Mouse (Mus musculus) R1 (cell line): ENCODE results near the gene Tead2.
A peak's percentile ranks its signal among the peaks of the same experiment; 100 is the strongest.

Source experiments
- DNase-seq: peaks from one replicate; pipeline ENCODE4 v3.0.0-alpha.2; 2018; ENCODE audit warnings: low read depth, low spot score

Gene Tead2

GRCm38 (mm10) chr7:45257063-45257840, 41.7 kb downstream of the Tead2 start:
- no peak for DNase-seq

DNA sequence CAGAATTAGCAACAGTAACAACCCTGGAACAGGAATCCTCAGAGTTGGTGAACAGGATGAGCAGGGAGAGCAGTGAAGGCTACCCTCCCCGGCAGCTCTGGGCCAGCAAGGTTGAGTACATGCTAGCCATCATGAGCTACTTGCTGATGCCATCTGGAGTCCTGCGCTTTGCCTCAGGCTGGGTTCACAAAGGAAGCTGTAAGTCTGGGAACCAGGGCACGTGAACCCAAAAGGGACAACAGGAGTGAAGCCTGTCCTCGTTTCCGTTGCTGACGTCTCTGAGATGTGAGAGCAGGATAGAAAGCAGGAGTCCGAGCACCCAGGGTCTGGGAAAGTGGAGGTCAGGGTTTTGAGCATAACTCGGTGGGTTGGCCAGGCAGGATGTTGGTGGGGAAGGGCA, 43.7 kb downstream of the Tead2 start:
- no peak for DNase-seq

DNA sequence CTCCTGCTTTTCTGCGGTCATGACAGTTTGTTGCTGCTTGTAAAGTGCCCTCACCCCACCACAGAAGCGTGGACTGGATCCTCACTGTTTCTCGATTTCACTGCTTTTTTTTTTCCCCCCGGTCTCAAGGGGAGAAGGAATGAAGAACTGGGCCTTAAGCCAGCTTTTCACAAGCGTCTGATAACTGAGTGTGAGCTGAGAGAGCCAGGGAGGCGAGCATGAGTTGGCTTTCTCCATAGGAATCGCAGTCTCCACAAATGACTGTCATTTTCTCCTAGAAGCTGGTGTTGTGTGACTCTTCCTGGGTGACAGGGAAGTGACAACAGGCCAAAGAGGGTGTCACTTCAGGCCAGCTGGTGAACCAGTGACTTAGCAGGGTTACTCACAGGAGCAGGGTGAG, 46.7 kb downstream of the Tead2 start:
- DNase-seq, result no peak

DNA sequence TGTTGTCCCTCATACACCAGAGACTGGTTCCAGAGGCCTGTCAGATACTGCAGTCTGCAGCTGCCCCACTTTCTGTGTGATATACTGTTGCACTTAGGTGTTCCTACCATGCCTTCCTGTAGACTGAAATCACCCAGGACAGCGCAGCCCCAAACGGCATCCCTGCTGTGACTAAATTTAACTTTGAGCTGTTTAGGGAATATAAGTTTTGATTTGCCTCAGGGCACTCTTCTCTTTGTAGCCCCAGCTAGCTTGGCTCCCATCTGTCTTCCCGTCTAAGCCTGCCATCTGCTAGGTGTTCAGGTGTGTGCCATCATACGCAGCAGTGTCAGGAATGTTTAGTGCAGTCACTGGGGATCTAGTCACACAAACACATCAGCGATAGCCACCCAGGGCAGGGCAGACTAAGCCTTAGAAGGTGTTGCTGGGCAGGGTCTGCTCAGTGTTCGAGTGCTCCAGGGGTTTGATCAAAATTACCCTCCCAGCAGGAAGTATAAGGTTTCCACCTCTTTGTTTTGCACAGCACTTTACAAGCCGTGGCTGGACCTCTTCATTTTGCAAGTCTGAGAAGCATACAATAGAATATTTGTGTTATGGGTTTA, 47.6 kb downstream of the Tead2 start:
- DNase-seq, result no peak

DNA sequence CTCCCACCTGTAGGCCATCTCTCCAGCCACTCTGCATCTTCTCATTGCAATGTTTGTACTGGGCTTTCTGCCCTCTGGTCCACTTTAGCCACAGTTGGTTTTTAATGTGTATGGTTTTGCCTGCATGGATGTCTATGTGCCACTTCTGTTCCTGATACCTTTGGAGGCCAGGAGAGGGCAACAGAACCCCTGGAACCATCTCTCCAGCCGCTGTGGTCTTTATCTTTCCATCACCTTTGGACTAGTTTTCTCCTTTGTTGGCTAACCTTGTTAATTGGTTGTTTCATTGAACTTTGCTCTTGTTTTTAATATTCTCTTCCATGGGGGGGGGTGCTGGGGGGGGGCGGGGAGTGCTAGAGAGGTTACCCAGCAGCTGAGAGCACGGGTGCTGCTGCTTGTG, 48.8 kb downstream of the Tead2 start:
- no peak for DNase-seq

GRCm38 (mm10) chr7:45265518-45265917, 50.0 kb downstream of the Tead2 start:
- DNase-seq, result peak; percentile 86

GRCm38 (mm10) chr7:45272786-45273412, 57.3 kb downstream of the Tead2 start:
- DNase-seq, result peak; percentile 44

- DNase-seq, result no peak
Observed at GRCm38 (mm10) chr7:45273672-45274071, 58.1 kb downstream of the Tead2 start.

- peak; percentile 77 for DNase-seq
Observed at GRCm38 (mm10) chr7:45277136-45277760, 61.7 kb downstream of the Tead2 start, which contains the start of gene Slc6a21. Gene Slc6a21 (plus strand): TSS chr7:45277513.
